Mouse (Mus musculus) embryonic facial prominence, embryonic 10.5 days (tissue): ENCODE data around the gene Dpm3. TPM values are rescaled to one million over a fixed set of nuclear protein-coding genes. Genes with fewer than 3 reads are reported as not detected.
A peak's percentile ranks its signal among the peaks of the same experiment; 100 is the strongest.

ENCODE experiments used
- DNase-seq: peaks from one replicate; pipeline ENCODE4 v3.0.0-alpha.2; 2017; ENCODE audit warnings: low spot score
- H3K27ac ChIP-seq: fragments of 300-500 bp; sonication (generic); replicated peaks from 2 replicates; pipeline ENCODE4 v1.5.1; 2016; ENCODE audit warnings: mild to moderate bottlenecking
- H3K27me3 ChIP-seq: fragments of 300-500 bp; sonication (generic); replicated peaks from 2 replicates; pipeline ENCODE4 v1.6.1; 2016; ENCODE audit warnings: low read depth, mild to moderate bottlenecking; ENCODE audit not compliant: poor library complexity, severe bottlenecking
- H3K36me3 ChIP-seq: fragments of 300-500 bp; sonication (generic); replicated peaks from 2 replicates; pipeline ENCODE4 v1.6.1; 2016; ENCODE audit warnings: mild to moderate bottlenecking, moderate library complexity
- H3K4me1 ChIP-seq: fragments of 300-500 bp; sonication (generic); 2 replicates; pipeline ENCODE4 v1.6.1; 2016
- H3K4me3 ChIP-seq: fragments of 300-500 bp; sonication (generic); 2 replicates; pipeline ENCODE4 v1.5.1; 2016; ENCODE audit warnings: mild to moderate bottlenecking, moderate library complexity
- H3K9me3 ChIP-seq: fragments of 300-500 bp; sonication (generic); 2 replicates; pipeline ENCODE4 v1.6.1; 2016; ENCODE audit warnings: mild to moderate bottlenecking
- WGBS: fragments of 180-500 bp; shearing (Covaris S2); methylation state at CpG from one replicate; pipeline ENCODE4 v1.1.7; 2016; 5-methylcytosine and 5-hydroxymethylcytosine counted together
- polyA plus RNA-seq: library from polyadenylated mRNA; unstranded; fragments of >200 nt; fragmentation: Nextera tagmentation; extraction: Ambion mirVana; gene quantifications from 2 replicates; pipeline ENCODE4 v1.2.1, GENCODE M21; 2016

The Dpm3 gene
- polyA plus RNA-seq, 1 experiment from 2014 or later: 84.1 TPM

- no peak for DNase-seq
- peaks cover 49% of the 10 kb centered on the region for H3K36me3 ChIP-seq
- WGBS: 42% methylated on average over 12 of the region's 12 CpGs
These were observed 33.8 kb upstream of the Dpm3 start for GRCm38 (mm10) chr3:89225321-89225815.

GRCm38 (mm10) chr3:89225918-89226317 is 33.2 kb upstream of the Dpm3 start:
- H3K27ac ChIP-seq: peak overlapping the region; percentile 93
- peaks cover 72% of the 10 kb centered on the region for H3K4me1 ChIP-seq
- peak overlapping the region; percentile 78 for H3K4me3 ChIP-seq
- peaks cover 47% of the 10 kb centered on the region for H3K36me3 ChIP-seq
- 16% methylated on average over 4 of the region's 4 CpGs for WGBS
- no peaks in the 10 kb centered on the region for H3K9me3 ChIP-seq
- DNase-seq: peak; percentile 65
- peaks cover 38% of the 10 kb centered on the region for H3K27me3 ChIP-seq

More at GRCm38 (mm10) chr3:89225321-89225815, 33.8 kb upstream of the Dpm3 start:
- peaks cover 33% of the 10 kb centered on the region for H3K27me3 ChIP-seq
- H3K27ac ChIP-seq: peak overlapping the region; percentile 93
- H3K4me1 ChIP-seq: peaks cover 73% of the 10 kb centered on the region
- no peaks in the 10 kb centered on the region for H3K9me3 ChIP-seq
- H3K4me3 ChIP-seq: peak overlapping the region; percentile 78

- peaks cover 43% of the 10 kb centered on the region for H3K27me3 ChIP-seq
- H3K4me3 ChIP-seq: peak overlapping the region; percentile 78
- H3K9me3 ChIP-seq: no peaks in the 10 kb centered on the region
- H3K4me1 ChIP-seq: peaks cover 67% of the 10 kb centered on the region
- peak overlapping the region; percentile 93 for H3K27ac ChIP-seq
- DNase-seq: peak; percentile 34
- H3K36me3 ChIP-seq: peaks cover 43% of the 10 kb centered on the region
- WGBS: 11% methylated on average over 11 of the region's 11 CpGs
These were observed 32.8 kb upstream of the Dpm3 start for GRCm38 (mm10) chr3:89226361-89226760.

- DNase-seq: no peak
- Histone ChIP-seq H3K4me3 (peak within 1 kb of the TSS; percentile 78), H3K4me1 (peaks cover 70% of the 10 kb centered on the region), H3K27me3 (peaks cover 48% of the 10 kb centered on the region), H3K27ac (peak within 1 kb of the TSS; percentile 93), H3K36me3 (peaks cover 37% of the 10 kb centered on the region), H3K9me3 (no peaks in the 10 kb centered on the region)
- WGBS: 2% methylated on average over 21 of the region's 21 CpGs
These were observed 32.3 kb upstream of the Dpm3 start, which contains the start of gene Mtx1 for GRCm38 (mm10) chr3:89226900-89227299. Mtx1 (minus strand) TSS chr3:89227088.

GRCm38 (mm10) chr3:89227307-89228179 is 31.6 kb upstream of the Dpm3 start:
- DNase-seq: peak; percentile 95
- 3% methylated on average over 41 of the region's 41 CpGs for WGBS
- H3K4me1 ChIP-seq: peaks cover 76% of the 10 kb centered on the region
- no peaks in the 10 kb centered on the region for H3K9me3 ChIP-seq
- peaks cover 52% of the 10 kb centered on the region for H3K27me3 ChIP-seq
- peaks cover 31% of the 10 kb centered on the region for H3K36me3 ChIP-seq
- H3K27ac ChIP-seq: peak overlapping the region; percentile 93
- peak overlapping the region; percentile 78 for H3K4me3 ChIP-seq

GRCm38 (mm10) chr3:89228180-89228549 is 31.0 kb upstream of the Dpm3 start:
- H3K27me3 ChIP-seq: peaks cover 58% of the 10 kb centered on the region
- H3K27ac ChIP-seq: peak overlapping the region; percentile 93
- DNase-seq: peak; percentile 92
- peaks cover 76% of the 10 kb centered on the region for H3K4me1 ChIP-seq
- H3K4me3 ChIP-seq: peak overlapping the region; percentile 78
- WGBS: under 1% methylated on average over 20 of the region's 20 CpGs
- no peaks in the 10 kb centered on the region for H3K9me3 ChIP-seq
- peaks cover 25% of the 10 kb centered on the region for H3K36me3 ChIP-seq

- Histone ChIP-seq H3K27ac (peak within 1 kb of the TSS; percentile 93), H3K4me3 (peak within 1 kb of the TSS; percentile 78), H3K9me3 (no peaks in the 10 kb centered on the region), H3K27me3 (peaks cover 59% of the 10 kb centered on the region), H3K4me1 (peaks cover 72% of the 10 kb centered on the region), H3K36me3 (peaks cover 18% of the 10 kb centered on the region)
- DNase-seq: no peak
- WGBS: 20% methylated on average over 10 of the region's 10 CpGs
These were observed 30.3 kb upstream of the Dpm3 start, which contains the start of gene Muc1 for GRCm38 (mm10) chr3:89228836-89229235. Muc1 (plus strand) TSS chr3:89229057.

GRCm38 (mm10) chr3:89229276-89229675 is 29.9 kb upstream of the Dpm3 start:
- DNase-seq: no peak
- Histone ChIP-seq H3K4me1 (peaks cover 67% of the 10 kb centered on the region), H3K4me3 (0 out of 2 replicates have a peak overlapping the region, but pooled peaks have one; percentile 78), H3K9me3 (no peaks in the 10 kb centered on the region), H3K27ac (no peak overlapping the region), H3K27me3 (peaks cover 59% of the 10 kb centered on the region), H3K36me3 (peaks cover 16% of the 10 kb centered on the region)
- WGBS: 61% methylated on average over 4 of the region's 4 CpGs

GRCm38 (mm10) chr3:89230561-89230960 is 28.6 kb upstream of the Dpm3 start:
- Histone ChIP-seq H3K36me3 (peaks cover 12% of the 10 kb centered on the region), H3K4me1 (peaks cover 54% of the 10 kb centered on the region), H3K27me3 (peaks cover 63% of the 10 kb centered on the region), H3K27ac (no peak overlapping the region), H3K9me3 (no peaks in the 10 kb centered on the region), H3K4me3 (no peak overlapping the region)
- DNase-seq: no peak
- 86% methylated on average over 2 of the region's 2 CpGs for WGBS

- Histone ChIP-seq H3K36me3 (peaks cover 16% of the 10 kb centered on the region; the same call in 1 of the 2 replicates), H3K27ac (no peak overlapping the region), H3K27me3 (peaks cover 58% of the 10 kb centered on the region), H3K4me3 (no peak overlapping the region), H3K9me3 (no peaks in the 10 kb centered on the region), H3K4me1 (peaks cover 47% of the 10 kb centered on the region)
- 75% methylated on average over 7 of the region's 7 CpGs for WGBS
- no peak for DNase-seq
These were observed 27.8 kb upstream of the Dpm3 start for GRCm38 (mm10) chr3:89231345-89231744.

- peaks cover 58% of the 10 kb centered on the region for H3K27me3 ChIP-seq
- 70% methylated on average over 16 of the region's 16 CpGs for WGBS
- DNase-seq: no peak
- no peaks in the 10 kb centered on the region for H3K9me3 ChIP-seq
- H3K27ac ChIP-seq: no peak overlapping the region
- H3K4me1 ChIP-seq: peaks cover 42% of the 10 kb centered on the region
- peaks cover 16% of the 10 kb centered on the region; the same call in 1 of the 2 replicates for H3K36me3 ChIP-seq
- H3K4me3 ChIP-seq: no peak overlapping the region
These were observed 27.3 kb upstream of the Dpm3 start for GRCm38 (mm10) chr3:89231772-89232275.

GRCm38 (mm10) chr3:89232614-89233013 is 26.5 kb upstream of the Dpm3 start:
- peaks cover 35% of the 10 kb centered on the region for H3K4me1 ChIP-seq
- DNase-seq: no peak
- peaks cover 22% of the 10 kb centered on the region for H3K36me3 ChIP-seq
- WGBS: 54% methylated on average over 6 of the region's 6 CpGs
- no peaks in the 10 kb centered on the region for H3K9me3 ChIP-seq
- no peak overlapping the region for H3K4me3 ChIP-seq
- no peak overlapping the region for H3K27ac ChIP-seq
- H3K27me3 ChIP-seq: peaks cover 58% of the 10 kb centered on the region
